ENCODE assay signal across 11 mouse cellular contexts in genomic region chr17:28431931-28432335, GRCm38 (mm10).
A peak's percentile ranks its signal among the peaks of the same experiment; 100 is the strongest.
DNase-seq lines count a peak whose midpoint lies in the region; ATAC-seq and TF ChIP-seq lines count a peak whose summit lies in the region.
"Had no signal": no experiment of that assay in that cellular context is flagged by ENCODE, and none has a peak within 500 bp of the region (broad histone marks: within the 10 kb centered on the region; RNA-seq: fewer than 3 reads in every experiment).

No protein-coding gene starts in this region.

- 81% methylated on average over 6 of the region's 6 CpGs for WGBS in embryonic facial prominence, embryonic 12.5 days
- 90% methylated on average over 6 of the region's 6 CpGs for WGBS in embryonic facial prominence, embryonic 10.5 days
- 68% methylated on average over 6 of the region's 6 CpGs for WGBS in liver, postnatal 0 days (ENCODE audit: insufficient replicate concordance)

- peaks cover 17% of the 10 kb centered on the region for H3K36me3 ChIP-seq in embryonic facial prominence, embryonic 12.5 days
- peaks cover 60% of the 10 kb centered on the region for H3K36me3 ChIP-seq in embryonic facial prominence, embryonic 10.5 days (replicated peaks)
- peaks cover 29% of the 10 kb centered on the region for H3K36me3 ChIP-seq in liver, postnatal 0 days (replicated peaks; ENCODE audit: insufficient read depth, low read length)

- H3K27me3 ChIP-seq in embryonic facial prominence, embryonic 12.5 days = no peaks in the 10 kb centered on the region
- no peaks in the 10 kb centered on the region for H3K27me3 ChIP-seq in embryonic facial prominence, embryonic 10.5 days (replicated peaks; ENCODE audit: low read depth, poor library complexity, severe bottlenecking)
- H3K27me3 ChIP-seq in liver, postnatal 0 days (ENCODE audit: insufficient read depth, low read length) = no peaks in the 10 kb centered on the region

- no peak for ATAC-seq in embryonic facial prominence, embryonic 12.5 days (ENCODE audit: insufficient number of reproducible peaks, insufficient read depth, low FRiP score, low TSS enrichment)
- ATAC-seq in liver, postnatal 0 days = peak; percentile 16; the same call in 1 of the 2 replicates
- peak; percentile 42 to 46; a peak in 2 of 4 replicates for ATAC-seq in hematopoietic stem cell, adult 5-6 weeks (replicated peaks in 1 of 2; ENCODE audit: insufficient read depth in 1 of 2, low FRiP score in 2 of 2, low TSS enrichment in 1 of 2, low read depth in 1 of 2, poor library complexity in 2 of 2, severe bottlenecking in 2 of 2)

- no peak for TF ChIP-seq EP300 in liver, postnatal 0 days (IDR thresholded peaks at IDR 0.05; ENCODE audit: low read depth)

- H3K9ac ChIP-seq in embryonic facial prominence, embryonic 12.5 days = no peak overlapping the region
- no peak overlapping the region for H3K9ac ChIP-seq in liver, postnatal 0 days (replicated peaks)

- DNase-seq in embryonic facial prominence, embryonic 10.5 days (ENCODE audit: low spot score) = no peak
- DNase-seq in liver, postnatal 0 days = no peak
- DNase-seq in liver = no peak
- DNase-seq in naive thymus-derived CD4-positive, alpha-beta T cell, adult 2 months (ENCODE audit: low read depth) = peak; percentile 56
- no peak for DNase-seq in right cerebral cortex, postnatal 10 days (ENCODE audit: low spot score in 2 of 2)
- DNase-seq in kidney, adult 18-20 months = no peak
- DNase-seq: cerebellum, adult 9-10 months; kidney, postnatal 10 days had no signal

- H3K4me1 ChIP-seq in embryonic facial prominence, embryonic 12.5 days = no peaks in the 10 kb centered on the region; the same call in 1 of the 2 replicates
- peaks cover 15% of the 10 kb centered on the region for H3K4me1 ChIP-seq in embryonic facial prominence, embryonic 10.5 days
- peaks cover 30% of the 10 kb centered on the region for H3K4me1 ChIP-seq in liver, postnatal 0 days (ENCODE audit: insufficient read depth)
- H3K4me1 ChIP-seq: midbrain, embryonic 10.5 days had no signal

- H3K27ac ChIP-seq in embryonic facial prominence, embryonic 12.5 days = 0 out of 2 replicates have a peak overlapping the region, but pooled peaks have one; percentile 41
- H3K27ac ChIP-seq in embryonic facial prominence, embryonic 10.5 days (replicated peaks) = no peak overlapping the region; the same call in 1 of the 2 replicates
- peak overlapping the region; percentile 45; the same call in 1 of the 2 replicates for H3K27ac ChIP-seq in liver, postnatal 0 days (ENCODE audit: low read depth)
- H3K27ac ChIP-seq: midbrain, embryonic 10.5 days had no signal

- H3K9me3 ChIP-seq in embryonic facial prominence, embryonic 12.5 days = no peaks in the 10 kb centered on the region
- no peaks in the 10 kb centered on the region for H3K9me3 ChIP-seq in embryonic facial prominence, embryonic 10.5 days
- H3K9me3 ChIP-seq in liver, postnatal 0 days (ENCODE audit: low read length) = no peaks in the 10 kb centered on the region
- H3K9me3 ChIP-seq: midbrain, embryonic 10.5 days had no signal

- H3K4me3 ChIP-seq in embryonic facial prominence, embryonic 12.5 days = no peak overlapping the region
- H3K4me3 ChIP-seq in embryonic facial prominence, embryonic 10.5 days = no peak overlapping the region
- H3K4me3 ChIP-seq in liver, postnatal 0 days (ENCODE audit: low read depth, low read length) = no peak overlapping the region
- H3K4me3 ChIP-seq: midbrain, embryonic 10.5 days had no signal

- peak; percentile 38; the same call in 1 of the 2 replicates for TF ChIP-seq CTCF in liver, postnatal 0 days (IDR thresholded peaks at IDR 0.05; ENCODE audit: low read depth)

- H3K4me2 ChIP-seq in embryonic facial prominence, embryonic 12.5 days (replicated peaks) = no peak overlapping the region
- H3K4me2 ChIP-seq in liver, postnatal 0 days (ENCODE audit: low read depth, low read length) = no peak overlapping the region
